Mouse (Mus musculus): ENCODE measurements around the gene Trmt1.
"Not testable (repeated sequence)": the region's sequence is repeated elsewhere in the genome, so short reads cannot be mapped to it uniquely, and the experiment has no call there.

Trmt1 gene

GRCm38 (mm10) chr8:84658951-84659350, 27.2 kb upstream of the Trmt1 start:
- DNase-seq (ENCODE audit: extremely low spot score, low spot score), result no peak

- peak; percentile 81 for DNase-seq (ENCODE audit: extremely low spot score, low spot score)
Measured at GRCm38 (mm10) chr8:84659936-84660818, 25.9 kb upstream of the Trmt1 start.

GRCm38 (mm10) chr8:84660819-84661457, 25.2 kb upstream of the Trmt1 start:
- DNase-seq (ENCODE audit: extremely low spot score, low spot score), result peak; percentile 73

- peak; percentile 75 for DNase-seq (ENCODE audit: extremely low spot score, low spot score)
Measured at GRCm38 (mm10) chr8:84661458-84661871, 24.6 kb upstream of the Trmt1 start.

GRCm38 (mm10) chr8:84661961-84662571, 24.0 kb upstream of the Trmt1 start:
- no peak for DNase-seq (ENCODE audit: extremely low spot score, low spot score)

GRCm38 (mm10) chr8:84662581-84663065, 23.5 kb upstream of the Trmt1 start, which contains the start of gene Ier2:
Ier2 (minus strand) TSS chr8:84662852.
- DNase-seq (ENCODE audit: extremely low spot score, low spot score), result peak; percentile 96

GRCm38 (mm10) chr8:84663483-84664327, 22.4 kb upstream of the Trmt1 start:
- peak; percentile 94 for DNase-seq (ENCODE audit: extremely low spot score, low spot score)

- peak; percentile 85 for DNase-seq (ENCODE audit: extremely low spot score, low spot score)
Measured at GRCm38 (mm10) chr8:84664566-84665384, 21.3 kb upstream of the Trmt1 start.

GRCm38 (mm10) chr8:84665385-84665893, 20.7 kb upstream of the Trmt1 start:
- no peak for DNase-seq (ENCODE audit: extremely low spot score, low spot score)

GRCm38 (mm10) chr8:84668081-84668480, 18.0 kb upstream of the Trmt1 start:
- DNase-seq (ENCODE audit: extremely low spot score, low spot score), result no peak

GRCm38 (mm10) chr8:84668731-84669485, 17.2 kb upstream of the Trmt1 start:
- no peak for DNase-seq (ENCODE audit: extremely low spot score, low spot score)

GRCm38 (mm10) chr8:84670295-84671006, 15.7 kb upstream of the Trmt1 start:
- not testable (repeated sequence) for DNase-seq (ENCODE audit: extremely low spot score, low spot score)

- no peak for DNase-seq (ENCODE audit: extremely low spot score, low spot score)
Measured at GRCm38 (mm10) chr8:84677305-84677704, 8.8 kb upstream of the Trmt1 start.

- DNase-seq (ENCODE audit: extremely low spot score, low spot score), result no peak
Measured at GRCm38 (mm10) chr8:84681476-84681875, 4.6 kb upstream of the Trmt1 start.

- no peak for DNase-seq (ENCODE audit: extremely low spot score, low spot score)
Measured at GRCm38 (mm10) chr8:84682257-84682656, 3.9 kb upstream of the Trmt1 start.

GRCm38 (mm10) chr8:84684537-84684936, 1.6 kb upstream of the Trmt1 start:
- no peak for DNase-seq (ENCODE audit: extremely low spot score, low spot score)

GRCm38 (mm10) chr8:84687003-84687704, 1.0 kb downstream of the Trmt1 start:
- DNase-seq (ENCODE audit: extremely low spot score, low spot score), result peak; percentile 81

- peak; percentile 87 for DNase-seq (ENCODE audit: extremely low spot score, low spot score)
Measured at GRCm38 (mm10) chr8:84687705-84688100, 1.6 kb downstream of the Trmt1 start, which contains the start of gene Nacc1. Nacc1 (minus strand) TSS chr8:84687862.
